Mouse (Mus musculus): ENCODE data around the gene Pdyn. TPM values are rescaled to one million over a fixed set of nuclear protein-coding genes. Genes with fewer than 3 reads are reported as not detected.

Gene Pdyn
- total RNA-seq (2023) = not detected

DNA sequence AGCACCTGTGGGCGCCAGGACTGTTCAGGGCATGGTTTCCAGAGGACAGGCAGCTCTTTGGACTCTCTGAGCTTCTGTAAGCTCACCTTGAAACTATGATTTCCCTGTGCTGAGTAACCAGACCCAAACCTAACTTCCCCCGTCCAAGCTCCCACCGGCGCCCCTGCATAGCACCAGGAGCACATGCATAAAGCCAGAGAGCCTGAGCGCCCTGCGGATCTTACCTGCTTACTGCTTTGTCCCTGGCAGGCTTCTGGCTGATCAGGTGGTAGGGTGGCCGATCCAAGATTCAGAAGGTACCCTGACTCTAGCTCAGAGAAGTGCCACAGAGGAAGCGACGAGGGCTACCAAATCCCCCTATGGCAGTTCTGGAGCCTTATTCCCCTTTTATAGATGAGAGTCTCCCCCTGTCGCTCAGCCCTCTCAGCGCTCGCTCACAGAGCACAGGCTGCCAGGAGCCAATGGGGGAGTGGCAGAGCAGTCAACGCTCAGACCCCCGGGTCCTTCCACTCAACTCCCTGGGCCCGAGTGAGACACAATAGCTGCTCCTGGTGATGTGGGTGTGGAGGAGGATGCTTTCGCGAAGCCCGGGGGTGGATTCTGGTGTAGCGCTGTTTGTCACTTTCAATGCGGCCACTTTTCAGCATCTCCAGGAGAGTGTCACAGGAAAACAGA lies at the start of gene Pdyn:
Pdyn (minus strand) TSS at position 361 of the 675 bp plus-strand sequence.

Other genes with a start within 250 kb of the Pdyn start
- gene F830045P16Rik, start 163.2 kb downstream of the Pdyn start, total RNA-seq (2023) = not detected
- gene Sirpa, start 107.0 kb downstream of the Pdyn start, total RNA-seq (2023) = 10 to 100 TPM in 1 of 2 experiments, 1 to 10 TPM in 1; 9.3 to 15.8 TPM
- 10 to 100 TPM; 15.4 to 20.2 TPM for gene Stk35, start 100.7 kb upstream of the Pdyn start, total RNA-seq (2023)